Comparison of ENCODE assay signal across 13 mouse cellular contexts in the genomic region with DNA sequence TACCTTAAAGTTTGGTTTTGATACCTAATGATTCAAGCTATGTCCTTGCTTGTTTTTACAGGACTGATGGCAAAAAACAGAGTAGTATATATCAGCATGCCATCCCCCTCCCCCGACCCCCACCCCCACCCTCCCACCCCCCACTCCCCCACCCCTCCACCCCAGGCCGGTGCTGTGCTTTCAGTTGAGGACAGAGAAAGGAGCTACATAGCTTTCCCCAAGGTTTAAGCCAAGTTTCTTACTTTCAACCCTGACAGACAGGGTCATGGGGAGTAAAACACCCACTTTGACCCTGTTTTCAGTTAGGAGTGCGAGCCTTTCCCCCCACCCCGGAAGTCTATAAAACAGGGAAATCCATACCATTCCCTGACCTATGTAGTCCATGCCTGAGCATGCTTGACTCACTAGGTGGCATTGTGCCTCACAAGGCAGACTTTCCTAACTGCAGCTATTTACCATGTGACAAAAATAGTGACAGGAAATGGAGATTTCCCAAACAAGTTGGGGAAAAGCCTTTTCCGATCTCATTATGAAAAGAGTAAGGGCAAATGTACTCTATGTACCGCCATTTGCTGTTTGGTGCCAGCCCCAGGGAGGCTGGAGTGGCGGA.
DNase-seq lines count a peak whose midpoint lies in the region; ATAC-seq and TF ChIP-seq lines count a peak whose summit lies in the region.
"Had no signal": no experiment of that assay in that cellular context is flagged by ENCODE, and none has a peak within 500 bp of the region (broad histone marks: within the 10 kb centered on the region; RNA-seq: fewer than 3 reads in every experiment).

No protein-coding gene starts in this region.

- H3K4me3 ChIP-seq in left cerebral cortex, adult 2 months = no peak overlapping the region
- H3K4me3 ChIP-seq in cortical plate, adult 2 months (ENCODE audit: insufficient read depth, low read length) = no peak overlapping the region
- H3K4me3 ChIP-seq in limb, embryonic 11.5 days (ENCODE audit: low read depth, low read length) = no peak overlapping the region
- H3K4me3 ChIP-seq: embryonic facial prominence, embryonic 13.5 days; hindbrain, embryonic 13.5 days; liver, embryonic 13.5 days had no signal

- TF ChIP-seq POLR2A in cortical plate, adult 2 months (IDR thresholded peaks at IDR 0.05; ENCODE audit: extremely low read depth, insufficient read depth, low read length) = no peak

- no peaks in the 10 kb centered on the region for H3K9me3 ChIP-seq in limb, embryonic 11.5 days (ENCODE audit: control insufficient read depth, low read length)
- H3K9me3 ChIP-seq: embryonic facial prominence, embryonic 13.5 days; hindbrain, embryonic 13.5 days; liver, embryonic 13.5 days had no signal

- peak; percentile 61; the same call in 1 of the 2 replicates for ATAC-seq in limb, embryonic 11.5 days (ENCODE audit: insufficient number of reproducible peaks, low FRiP score, low TSS enrichment, low read depth)

- H3K9ac ChIP-seq in limb, embryonic 11.5 days (ENCODE audit: low read length) = no peak overlapping the region
- H3K9ac ChIP-seq: embryonic facial prominence, embryonic 13.5 days; hindbrain, embryonic 13.5 days; liver, embryonic 13.5 days had no signal

- no peaks in the 10 kb centered on the region for H3K4me1 ChIP-seq in cortical plate, adult 2 months (ENCODE audit: control insufficient read depth, insufficient read depth, low read length)
- no peaks in the 10 kb centered on the region for H3K4me1 ChIP-seq in limb, embryonic 11.5 days (ENCODE audit: control insufficient read depth, insufficient read depth, low read length)
- H3K4me1 ChIP-seq: liver, embryonic 13.5 days had no signal

- 41% methylated on average over 7 of the region's 7 CpGs for WGBS in limb, embryonic 11.5 days

- H3K27me3 ChIP-seq in limb, embryonic 11.5 days (ENCODE audit: control insufficient read depth, insufficient read depth, low read length) = no peaks in the 10 kb centered on the region
- H3K27me3 ChIP-seq: embryonic facial prominence, embryonic 13.5 days; hindbrain, embryonic 13.5 days; liver, embryonic 13.5 days had no signal

- peak; percentile 35 for DNase-seq in heart, adult 11 months
- DNase-seq in heart, postnatal 14 days = no peak
- DNase-seq in left cerebral cortex, adult 2 months (ENCODE audit: extremely low spot score in 1 of 2, low spot score in 2 of 2) = no peak
- no peak for DNase-seq in left cerebral cortex, adult 11 months (ENCODE audit: low spot score)
- DNase-seq in limb, embryonic 11.5 days (ENCODE audit: low spot score) = no peak
- no peak for DNase-seq in right cerebral cortex, postnatal 10 days (ENCODE audit: low spot score in 2 of 2)
- DNase-seq in frontal cortex, postnatal 36 days (ENCODE audit: low spot score in 2 of 2) = no peak
- DNase-seq: adrenal gland, adult 2 months; cerebellum, adult 11 months; liver, embryonic 13.5 days had no signal

- peak; percentile 8; the same call in 1 of the 2 replicates for TF ChIP-seq CTCF in left cerebral cortex, adult 2 months (IDR thresholded peaks at IDR 0.05)
- 0 out of 2 replicates have a peak, but pooled peaks have one; percentile 14 for TF ChIP-seq CTCF in cortical plate, adult 2 months (IDR thresholded peaks at IDR 0.05; ENCODE audit: extremely low read depth, insufficient read depth, low read length)

- no peak overlapping the region for H3K4me2 ChIP-seq in limb, embryonic 11.5 days (ENCODE audit: low read depth, severe bottlenecking)
- H3K4me2 ChIP-seq: embryonic facial prominence, embryonic 13.5 days; hindbrain, embryonic 13.5 days; liver, embryonic 13.5 days had no signal

- no peaks in the 10 kb centered on the region for H3K36me3 ChIP-seq in limb, embryonic 11.5 days (ENCODE audit: control insufficient read depth, insufficient read depth, low read length)
- H3K36me3 ChIP-seq: embryonic facial prominence, embryonic 13.5 days; hindbrain, embryonic 13.5 days had no signal

- intact Hi-C loops in heart, postnatal 14 days (cut with DNase I) = loop anchor here (5.0 kb wide), 1 partner anchor 99 kb away; the partner anchor contains the start of genes Gm49395 and Itga1
- intact Hi-C loops in left cerebral cortex, adult 2 months (cut with DNase I) = no loop called here

- no peak overlapping the region for H3K27ac ChIP-seq in left cerebral cortex, adult 2 months
- no peak overlapping the region for H3K27ac ChIP-seq in cortical plate, adult 2 months (ENCODE audit: insufficient read depth, low read length)
- no peak overlapping the region for H3K27ac ChIP-seq in limb, embryonic 11.5 days (replicated peaks; ENCODE audit: low read depth, low read length)
- H3K27ac ChIP-seq: embryonic facial prominence, embryonic 13.5 days; hindbrain, embryonic 13.5 days; liver, embryonic 13.5 days had no signal
